Mouse (Mus musculus) brown adipose tissue, adult 24 weeks (tissue): ENCODE results near the gene Cdc5l. TPM values are rescaled to one million over a fixed set of nuclear protein-coding genes. Genes with fewer than 3 reads are reported as not detected.

ENCODE experiments used
- H3K27ac ChIP-seq: fragments of 200-500 bp; replicated peaks from 2 replicates; pipeline ENCODE4 v1.5.1; 2012; ENCODE audit warnings: low read depth, mild to moderate bottlenecking, low read length
- H3K4me1 ChIP-seq: fragments of 200-500 bp; 2 replicates; pipeline ENCODE4 v1.6.1; 2012; ENCODE audit warnings: low read length, mixed read lengths; ENCODE audit not compliant: control insufficient read depth, insufficient read depth, insufficient read length
- H3K4me3 ChIP-seq: fragments of 200-500 bp; 2 replicates; pipeline ENCODE4 v1.5.1; 2012; ENCODE audit warnings: low read depth, mild to moderate bottlenecking, low read length, moderate library complexity; ENCODE audit not compliant: insufficient read depth
- polyA plus RNA-seq: library from polyadenylated mRNA; stranded (reverse); fragments of >200 nt; gene quantifications from 2 replicates; pipeline ENCODE4 v1.2.4, GENCODE M21; 2012; ENCODE audit not compliant: missing spikeins, insufficient read depth, insufficient read length

Gene Cdc5l
- polyA plus RNA-seq, 1 experiment, result 15.9 TPM

- Histone ChIP-seq H3K4me3 (no peak overlapping the region), H3K27ac (no peak overlapping the region), H3K4me1 (peaks cover 2% of the 10 kb centered on the region)
Measured at GRCm38 (mm10) chr17:45403207-45403606, 30.3 kb downstream of the Cdc5l start.

DNA sequence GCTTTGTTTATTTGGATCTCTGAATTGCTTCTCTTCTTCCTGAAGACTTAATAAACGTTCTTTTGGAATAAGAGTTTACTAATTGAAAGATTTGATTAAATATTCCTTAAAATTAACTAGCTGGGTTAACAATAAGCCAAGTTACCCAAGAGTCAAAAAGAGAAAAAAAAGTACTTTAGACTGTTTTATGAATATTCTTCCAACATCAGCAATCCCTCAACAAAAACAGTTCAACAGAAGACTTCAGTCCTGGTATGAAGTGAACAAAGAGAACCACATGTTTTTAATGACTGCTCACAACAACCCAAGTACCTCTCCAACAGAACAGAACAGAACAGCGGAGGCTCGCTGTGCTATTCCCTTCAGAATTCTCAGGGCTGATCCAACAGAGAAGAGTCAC is 30.9 kb downstream of the Cdc5l start:
- Histone ChIP-seq H3K27ac (no peak overlapping the region), H3K4me3 (no peak overlapping the region), H3K4me1 (peaks cover 2% of the 10 kb centered on the region)

DNA sequence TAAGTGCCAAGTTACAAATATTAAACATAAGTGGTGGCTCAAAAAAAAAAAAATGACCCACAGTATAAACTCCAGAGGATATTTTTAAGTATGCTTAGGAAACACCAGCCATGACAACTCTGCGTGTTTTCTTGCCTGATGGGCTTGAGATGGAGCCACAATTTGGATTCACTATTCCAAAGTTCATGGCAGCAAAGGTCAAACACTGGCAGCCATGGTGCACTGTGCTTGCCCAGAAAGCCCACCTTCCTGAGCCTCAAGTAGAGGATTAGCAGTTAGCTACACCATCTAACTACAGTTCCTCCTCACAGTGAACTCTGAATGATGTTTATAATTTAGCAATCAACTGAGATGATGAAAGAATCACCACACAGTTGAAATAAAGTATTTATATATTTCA is 31.4 kb downstream of the Cdc5l start:
- Histone ChIP-seq H3K27ac (no peak overlapping the region), H3K4me1 (peaks cover 2% of the 10 kb centered on the region), H3K4me3 (no peak overlapping the region)

DNA sequence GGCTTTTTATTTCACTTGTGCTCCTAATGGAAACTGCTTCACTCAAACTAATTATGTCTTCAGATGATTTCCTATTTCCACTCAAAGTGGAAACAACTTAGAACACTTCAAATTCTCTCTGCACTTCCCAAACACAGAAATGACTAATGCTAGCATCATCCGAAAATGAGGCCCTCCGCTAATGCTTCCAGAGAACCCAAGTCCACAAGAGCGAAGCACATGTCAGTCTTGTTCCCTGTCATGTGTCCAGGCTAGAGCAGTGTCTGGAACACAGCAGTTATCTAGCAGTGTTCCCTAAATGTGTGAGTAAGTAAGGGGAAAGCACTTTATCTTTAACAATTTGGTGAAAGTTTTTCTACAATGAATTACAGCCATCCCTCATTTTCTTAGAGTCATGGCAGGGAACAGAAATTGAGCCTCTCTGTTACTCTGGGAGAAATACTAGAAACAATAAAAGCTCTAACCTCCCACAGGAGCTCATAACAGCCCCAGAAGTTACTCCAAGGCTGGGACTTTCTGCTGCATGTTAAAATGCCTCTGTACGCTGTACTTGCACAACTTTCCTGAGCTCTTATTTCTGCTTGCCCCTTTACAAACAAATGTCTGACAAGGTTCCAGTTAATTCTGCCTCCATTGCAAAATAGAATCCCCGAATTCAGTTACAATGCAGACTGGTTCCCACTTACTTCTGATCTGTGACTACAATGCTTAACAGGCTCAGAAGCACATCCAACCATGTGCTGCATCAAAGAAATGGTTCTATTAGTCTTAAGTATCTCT is 32.2 kb downstream of the Cdc5l start:
- peaks cover 2% of the 10 kb centered on the region for H3K4me1 ChIP-seq
- no peak overlapping the region for H3K4me3 ChIP-seq
- no peak overlapping the region for H3K27ac ChIP-seq

DNA sequence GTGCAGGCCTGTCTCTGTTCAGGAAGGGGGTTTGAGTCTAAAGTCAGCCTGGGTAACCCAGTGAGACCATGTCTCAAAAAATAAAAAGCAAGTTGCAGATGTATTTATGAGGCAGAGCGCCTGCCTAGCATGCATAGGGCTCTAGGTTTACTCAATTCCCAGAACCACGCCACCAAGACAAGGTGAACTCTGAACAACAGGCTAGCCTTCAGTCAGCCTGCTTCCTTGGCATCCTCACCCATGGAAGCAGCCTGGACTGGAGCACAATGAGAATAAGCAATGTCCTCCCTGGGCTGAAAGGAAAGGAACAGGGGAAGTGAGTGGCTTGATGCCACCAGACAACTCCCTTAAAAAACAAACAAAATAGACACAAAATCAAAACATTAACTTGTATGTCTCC is 35.5 kb downstream of the Cdc5l start:
- peaks cover 2% of the 10 kb centered on the region for H3K4me1 ChIP-seq
- H3K27ac ChIP-seq, result no peak overlapping the region
- H3K4me3 ChIP-seq, result no peak overlapping the region

DNA sequence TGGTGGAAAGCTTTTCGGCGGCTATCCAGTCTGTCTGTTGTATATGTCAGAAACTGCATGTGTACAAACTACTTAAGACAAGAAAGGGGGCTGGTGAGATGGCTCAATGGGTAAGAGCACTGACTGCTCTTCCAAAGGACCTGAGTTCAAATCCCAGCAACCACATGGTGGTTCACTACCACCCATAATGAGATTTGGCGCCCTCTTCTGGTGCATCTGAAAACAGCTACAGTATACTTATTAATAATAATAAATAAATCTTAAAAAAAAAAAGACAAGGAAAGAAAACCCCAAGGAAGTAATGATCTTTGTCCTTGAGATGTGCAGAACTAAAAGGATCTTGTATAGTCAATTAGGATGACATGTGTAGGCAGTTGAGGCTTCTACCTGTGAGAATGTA is 36.0 kb downstream of the Cdc5l start:
- Histone ChIP-seq H3K4me3 (no peak overlapping the region), H3K4me1 (peaks cover 2% of the 10 kb centered on the region), H3K27ac (no peak overlapping the region)

DNA sequence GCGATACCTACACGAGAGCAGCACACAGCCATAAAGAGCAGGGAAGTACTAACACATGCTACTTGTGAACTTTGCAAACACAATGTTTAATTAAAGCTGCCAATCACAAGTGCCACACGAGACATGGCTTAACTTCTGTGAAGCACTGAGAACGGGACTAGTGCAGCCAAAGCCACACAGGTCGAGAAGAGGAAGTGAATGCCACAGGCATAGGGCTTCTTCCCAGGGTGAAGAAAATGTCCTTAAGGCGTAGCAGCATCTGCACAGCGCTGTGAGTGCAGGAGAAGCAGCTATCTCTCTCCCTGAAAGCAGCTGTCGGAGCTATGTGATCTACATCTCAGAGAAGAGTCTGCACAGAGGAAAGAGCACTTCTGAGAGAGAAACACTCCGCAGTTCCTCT is 38.9 kb downstream of the Cdc5l start:
- Histone ChIP-seq H3K4me1 (no peaks in the 10 kb centered on the region), H3K27ac (no peak overlapping the region), H3K4me3 (no peak overlapping the region)

DNA sequence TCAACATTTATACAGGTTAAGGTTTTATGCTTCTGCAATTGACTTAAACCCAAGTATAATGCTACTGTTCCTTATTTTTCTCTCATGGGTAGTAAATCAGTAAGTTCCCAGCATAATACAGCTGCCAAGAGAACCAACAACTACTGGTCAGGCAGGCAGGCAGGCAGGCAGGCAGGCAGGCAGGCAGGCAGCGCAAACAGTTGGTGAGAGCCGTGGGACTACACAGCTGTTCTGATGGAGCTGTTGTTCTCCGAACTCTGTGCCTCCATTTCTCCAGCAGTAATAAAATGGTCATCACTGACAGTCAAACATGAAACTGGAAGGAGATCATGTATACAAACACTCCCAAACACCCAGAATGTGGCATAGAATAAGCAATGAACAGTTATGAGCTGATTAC is 39.8 kb downstream of the Cdc5l start:
- Histone ChIP-seq H3K27ac (no peak overlapping the region), H3K4me1 (no peaks in the 10 kb centered on the region), H3K4me3 (no peak overlapping the region)

DNA sequence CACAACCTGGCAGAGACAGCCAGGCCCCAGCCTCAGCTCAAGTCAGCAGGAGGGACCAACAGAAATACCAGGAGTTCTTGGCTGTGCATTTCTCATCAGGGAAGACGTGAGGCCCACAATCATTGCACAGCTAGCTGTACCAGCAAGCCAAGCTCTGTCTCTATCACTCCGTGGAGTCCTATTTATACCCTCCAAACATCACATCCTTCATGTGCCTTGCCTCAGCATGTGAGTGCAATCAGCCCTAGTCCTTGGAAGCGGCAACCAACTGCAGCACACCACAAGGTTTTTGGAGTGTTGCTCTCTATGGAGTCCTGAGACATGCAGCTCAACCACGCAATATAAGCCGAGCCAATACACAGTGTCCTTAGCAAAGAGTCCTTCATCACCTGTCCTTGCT is 43.6 kb downstream of the Cdc5l start:
- no peak overlapping the region for H3K27ac ChIP-seq
- no peaks in the 10 kb centered on the region for H3K4me1 ChIP-seq
- H3K4me3 ChIP-seq, result no peak overlapping the region

DNA sequence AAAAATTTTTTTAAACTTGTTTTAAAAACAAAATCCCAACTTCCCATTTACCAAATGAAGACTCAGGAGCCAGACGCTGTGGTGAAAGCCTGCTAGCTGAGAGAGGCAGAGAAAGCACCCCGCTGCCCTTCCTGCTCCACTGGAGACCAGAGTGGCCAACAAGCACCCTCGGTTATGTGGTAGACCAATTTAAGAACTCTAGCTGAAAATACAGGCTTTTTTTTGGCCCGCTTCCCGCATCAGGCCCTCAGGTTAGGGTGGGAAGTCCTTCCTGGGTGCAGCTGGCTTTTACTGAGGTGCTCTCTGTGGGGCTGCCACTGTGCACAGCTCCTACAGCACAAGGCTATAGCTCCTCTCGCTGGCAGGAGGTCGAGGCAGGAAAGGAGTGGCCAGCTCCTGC is 46.6 kb downstream of the Cdc5l start:
- Histone ChIP-seq H3K4me3 (no peak overlapping the region), H3K27ac (no peak overlapping the region), H3K4me1 (no peaks in the 10 kb centered on the region)

- Histone ChIP-seq H3K4me1 (no peaks in the 10 kb centered on the region), H3K27ac (no peak overlapping the region), H3K4me3 (no peak overlapping the region)
Measured at GRCm38 (mm10) chr17:45383305-45383704, 50.2 kb downstream of the Cdc5l start.

- Histone ChIP-seq H3K4me1 (peaks cover 2% of the 10 kb centered on the region; the same call in 1 of the 2 replicates), H3K4me3 (no peak overlapping the region), H3K27ac (no peak overlapping the region)
Measured at GRCm38 (mm10) chr17:45379271-45379784, 54.2 kb downstream of the Cdc5l start.

DNA sequence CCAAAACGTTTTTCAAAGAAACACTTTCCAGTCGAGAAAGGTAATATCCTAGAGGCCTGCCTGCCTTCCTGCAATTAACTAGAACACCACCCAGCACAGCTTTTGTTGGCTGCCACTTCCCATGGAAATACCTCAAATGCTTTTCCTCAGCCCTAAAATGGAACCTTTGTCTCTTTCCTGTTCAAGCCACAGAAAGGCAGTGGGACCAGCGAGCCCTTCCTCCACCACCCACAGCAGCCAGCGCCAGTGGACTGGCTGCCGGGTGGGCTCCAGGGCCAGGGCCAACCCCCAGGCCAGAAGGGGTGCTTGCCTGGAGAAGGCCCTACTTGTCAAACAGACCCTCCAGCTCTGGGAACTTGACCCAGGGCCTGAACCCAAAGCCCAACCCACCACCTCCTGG is 56.2 kb downstream of the Cdc5l start:
- Histone ChIP-seq H3K27ac (peak overlapping the region; percentile 49), H3K4me3 (no peak overlapping the region), H3K4me1 (peaks cover 2% of the 10 kb centered on the region; the same call in 1 of the 2 replicates)

DNA sequence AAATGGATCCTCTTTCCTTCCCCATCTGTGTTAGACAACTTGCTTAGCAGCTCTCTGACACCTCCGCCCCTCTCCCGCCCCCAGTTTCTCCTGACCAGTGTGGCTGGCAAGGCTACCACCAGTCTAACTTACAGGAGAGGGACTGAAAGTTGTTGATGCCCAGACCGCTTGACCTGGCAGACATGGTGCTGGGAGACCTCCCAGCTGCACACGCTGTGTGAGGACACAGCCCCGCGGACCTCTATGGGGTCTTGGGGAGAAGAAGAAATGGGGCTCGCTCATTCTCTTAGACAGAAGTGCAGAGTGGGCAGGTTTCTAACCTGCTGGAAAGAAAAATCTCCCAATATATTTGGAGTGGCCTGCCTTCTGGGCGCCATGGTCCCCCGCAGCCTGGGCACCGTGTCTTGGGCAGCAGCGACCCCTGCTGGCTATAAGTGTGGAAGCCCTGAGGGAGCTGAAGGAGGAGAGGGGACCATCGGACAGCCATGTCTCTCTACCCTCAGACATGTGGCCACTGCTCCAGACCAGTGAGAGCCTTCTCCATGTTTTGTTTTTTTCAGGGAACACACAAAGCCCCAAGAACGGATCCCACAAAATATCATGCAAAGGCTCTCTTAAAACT is 59.4 kb downstream of the Cdc5l start:
- Histone ChIP-seq H3K4me3 (no peak overlapping the region), H3K27ac (no peak overlapping the region), H3K4me1 (peaks cover 2% of the 10 kb centered on the region; the same call in 1 of the 2 replicates)

DNA sequence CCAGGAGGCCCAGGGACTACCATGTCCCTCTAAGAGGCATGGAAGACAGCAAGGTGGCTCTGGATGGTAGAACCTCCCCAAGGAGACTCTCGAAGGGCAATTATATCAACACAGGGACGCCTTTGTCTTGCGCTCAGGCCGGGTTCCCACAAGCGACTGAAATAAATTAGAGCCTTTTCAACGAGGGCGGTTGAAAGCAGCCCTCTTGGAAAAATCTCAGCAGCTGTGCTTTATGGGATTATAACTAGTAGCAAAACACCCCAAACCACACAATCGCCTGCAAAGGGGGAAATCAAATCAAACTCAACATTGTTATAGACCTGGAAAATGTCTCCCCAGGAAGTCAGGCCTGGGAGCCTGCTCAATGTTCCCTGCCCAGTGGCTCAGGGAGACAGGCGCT is 62.5 kb downstream of the Cdc5l start:
- Histone ChIP-seq H3K27ac (no peak overlapping the region), H3K4me1 (no peaks in the 10 kb centered on the region), H3K4me3 (no peak overlapping the region)

- no peak overlapping the region for H3K27ac ChIP-seq
- no peaks in the 10 kb centered on the region for H3K4me1 ChIP-seq
- no peak overlapping the region for H3K4me3 ChIP-seq
Measured at GRCm38 (mm10) chr17:45370535-45370934, 63.0 kb downstream of the Cdc5l start.
